ENCODE assay signal across 7 mouse cellular contexts in genomic region chr11:115490441-115491355, GRCm38 (mm10). TPM values are rescaled to one million over a fixed set of nuclear protein-coding genes. Genes with fewer than 3 reads are reported as not detected.
DNase-seq lines count a peak whose midpoint lies in the region; ATAC-seq and TF ChIP-seq lines count a peak whose summit lies in the region.

No protein-coding gene starts in this region.

- no peak overlapping the region; the same call in 1 of the 2 replicates for H3K27ac ChIP-seq in lung, postnatal 0 days (ENCODE audit: low read length)
- peak overlapping the region; percentile 62; the same call in 1 of the 2 replicates for H3K27ac ChIP-seq in embryonic facial prominence, embryonic 11.5 days (replicated peaks; ENCODE audit: low read depth, low read length)
- peak overlapping the region; percentile 84 for H3K27ac ChIP-seq in hindbrain, embryonic 14.5 days
- peak overlapping the region; percentile 2; the same call in 1 of the 2 replicates for H3K27ac ChIP-seq in midbrain, embryonic 16.5 days (ENCODE audit: low read length)

- H3K4me3 ChIP-seq in lung, postnatal 0 days (ENCODE audit: low read depth, low read length), result peak overlapping the region; percentile 62
- peak overlapping the region; percentile 63 for H3K4me3 ChIP-seq in embryonic facial prominence, embryonic 11.5 days (ENCODE audit: low read depth, low read length)
- H3K4me3 ChIP-seq in hindbrain, embryonic 14.5 days (replicated peaks; ENCODE audit: low read length), result peak overlapping the region; percentile 59
- H3K4me3 ChIP-seq in midbrain, embryonic 16.5 days (ENCODE audit: low read depth, low read length), result peak overlapping the region; percentile 57

- no peaks in the 10 kb centered on the region for H3K9me3 ChIP-seq in lung, postnatal 0 days (ENCODE audit: low read length)
- no peaks in the 10 kb centered on the region for H3K9me3 ChIP-seq in embryonic facial prominence, embryonic 11.5 days (replicated peaks; ENCODE audit: control insufficient read depth, low read length)
- no peaks in the 10 kb centered on the region for H3K9me3 ChIP-seq in hindbrain, embryonic 14.5 days (ENCODE audit: control insufficient read depth, low read length)
- no peaks in the 10 kb centered on the region for H3K9me3 ChIP-seq in midbrain, embryonic 16.5 days (replicated peaks; ENCODE audit: control insufficient read depth, low read length, poor library complexity, severe bottlenecking)

- 0 out of 2 replicates have a peak, but pooled peaks cover 6% of the 10 kb centered on the region for H3K36me3 ChIP-seq in lung, postnatal 0 days (ENCODE audit: insufficient read depth, low read length)
- no peaks in the 10 kb centered on the region for H3K36me3 ChIP-seq in embryonic facial prominence, embryonic 11.5 days (replicated peaks; ENCODE audit: control insufficient read depth, insufficient read depth, low read depth, low read length)
- H3K36me3 ChIP-seq in hindbrain, embryonic 14.5 days (replicated peaks; ENCODE audit: control insufficient read depth, insufficient read depth), result peaks cover 26% of the 10 kb centered on the region
- no peaks in the 10 kb centered on the region; the same call in 1 of the 2 replicates for H3K36me3 ChIP-seq in midbrain, embryonic 16.5 days (ENCODE audit: control insufficient read depth, insufficient read depth, low read length)

- TF ChIP-seq CTCF in lung, postnatal 0 days (IDR thresholded peaks at IDR 0.05), result no peak

- peak overlapping the region; percentile 29; the same call in 1 of the 2 replicates for H3K9ac ChIP-seq in lung, postnatal 0 days (replicated peaks; ENCODE audit: low read depth)
- peak overlapping the region; percentile 79 for H3K9ac ChIP-seq in embryonic facial prominence, embryonic 11.5 days (replicated peaks; ENCODE audit: low read length)
- H3K9ac ChIP-seq in hindbrain, embryonic 14.5 days, result peak overlapping the region; percentile 70
- peak overlapping the region; percentile 75 for H3K9ac ChIP-seq in midbrain, embryonic 16.5 days (ENCODE audit: low read depth, low read length)

- WGBS in lung, postnatal 0 days, result 22% methylated on average over 25 of the region's 25 CpGs
- 29% methylated on average over 25 of the region's 25 CpGs for WGBS in embryonic facial prominence, embryonic 11.5 days
- WGBS in hindbrain, embryonic 14.5 days, result 24% methylated on average over 25 of the region's 25 CpGs
- 20% methylated on average over 25 of the region's 25 CpGs for WGBS in midbrain, embryonic 16.5 days

- peak; percentile 3; the same call in 1 of the 2 replicates for ATAC-seq in lung, postnatal 0 days
- ATAC-seq in embryonic facial prominence, embryonic 11.5 days (replicated peaks; ENCODE audit: insufficient number of reproducible peaks, low FRiP score, low TSS enrichment, low read depth), result peak; percentile 59
- ATAC-seq in hindbrain, embryonic 14.5 days (ENCODE audit: low FRiP score), result peak; percentile 39
- ATAC-seq in midbrain, embryonic 16.5 days, result peak; percentile 73
- ATAC-seq in frontal cortex, adult (ENCODE audit: low TSS enrichment), result no peak

- H3K27me3 ChIP-seq in lung, postnatal 0 days (replicated peaks; ENCODE audit: insufficient read depth, low read length), result no peaks in the 10 kb centered on the region
- no peaks in the 10 kb centered on the region for H3K27me3 ChIP-seq in embryonic facial prominence, embryonic 11.5 days (ENCODE audit: control insufficient read depth, insufficient read depth, low read length)
- no peaks in the 10 kb centered on the region for H3K27me3 ChIP-seq in hindbrain, embryonic 14.5 days (ENCODE audit: control insufficient read depth, insufficient read depth, low read length)
- no peaks in the 10 kb centered on the region for H3K27me3 ChIP-seq in midbrain, embryonic 16.5 days (ENCODE audit: control insufficient read depth, insufficient read depth, low read depth, low read length)

- H3K4me2 ChIP-seq in lung, postnatal 0 days (replicated peaks; ENCODE audit: low read depth, low read length), result peak overlapping the region; percentile 79
- H3K4me2 ChIP-seq in embryonic facial prominence, embryonic 11.5 days (ENCODE audit: low read depth, low read length), result peak overlapping the region; percentile 74
- peak overlapping the region; percentile 58 for H3K4me2 ChIP-seq in hindbrain, embryonic 14.5 days (replicated peaks)
- H3K4me2 ChIP-seq in midbrain, embryonic 16.5 days (ENCODE audit: low read length), result peak overlapping the region; percentile 62

- peaks cover 11% of the 10 kb centered on the region; the same call in 1 of the 2 replicates for H3K4me1 ChIP-seq in lung, postnatal 0 days (ENCODE audit: insufficient read depth, low read depth, low read length)
- H3K4me1 ChIP-seq in embryonic facial prominence, embryonic 11.5 days (ENCODE audit: control insufficient read depth, insufficient read depth, low read length), result 0 out of 2 replicates have a peak, but pooled peaks cover 2% of the 10 kb centered on the region
- peaks cover 16% of the 10 kb centered on the region for H3K4me1 ChIP-seq in hindbrain, embryonic 14.5 days (replicated peaks; ENCODE audit: control insufficient read depth, insufficient read depth, low read length)
- H3K4me1 ChIP-seq in midbrain, embryonic 16.5 days (ENCODE audit: control insufficient read depth, insufficient read depth, low read length), result peaks cover 14% of the 10 kb centered on the region

- no peak for DNase-seq in lung, postnatal 0 days (ENCODE audit: low spot score)
- DNase-seq in lung, postnatal 36 days, result no peak
- no peak for DNase-seq in embryonic facial prominence, embryonic 11.5 days (ENCODE audit: low spot score)
- DNase-seq in hindbrain, embryonic 14.5 days (ENCODE audit: low spot score), result no peak
- no peak for DNase-seq in right cerebral cortex, adult 2 months (ENCODE audit: low spot score in 2 of 2)

- no peak for TF ChIP-seq EP300 in lung, postnatal 0 days (IDR thresholded peaks at IDR 0.05)

RNA-seq across cellular contexts. Expression of gene Nt5c, which starts 1.0 kb away (rescaled TPM):
- 102 and 109 TPM in 2 replicates for polyA plus RNA-seq in lung, postnatal 0 days (2015; fragmentation: Nextera tagmentation; extraction: Ambion mirVana)
- polyA plus RNA-seq in embryonic facial prominence, embryonic 11.5 days (2014; fragmentation: Nextera tagmentation; extraction: Ambion mirVana), result 67.4 and 70.7 TPM in 2 replicates
- polyA plus RNA-seq in hindbrain, embryonic 14.5 days (2014; fragmentation: Nextera tagmentation; extraction: Ambion mirVana), result 85.3 and 98.0 TPM in 2 replicates
- polyA plus RNA-seq in midbrain, embryonic 16.5 days (2015; fragmentation: Nextera tagmentation; extraction: Ambion mirVana), result 100 and 104 TPM in 2 replicates

RNA-seq across cellular contexts. Expression of gene Armc7, which starts 15.2 kb away (rescaled TPM):
- polyA plus RNA-seq in lung, postnatal 0 days (2015; fragmentation: Nextera tagmentation; extraction: Ambion mirVana), result 6.4 and 9.0 TPM in 2 replicates
- 8.1 and 8.7 TPM in 2 replicates for polyA plus RNA-seq in embryonic facial prominence, embryonic 11.5 days (2014; fragmentation: Nextera tagmentation; extraction: Ambion mirVana)
- 14.2 and 14.8 TPM in 2 replicates for polyA plus RNA-seq in hindbrain, embryonic 14.5 days (2014; fragmentation: Nextera tagmentation; extraction: Ambion mirVana)
- polyA plus RNA-seq in midbrain, embryonic 16.5 days (2015; fragmentation: Nextera tagmentation; extraction: Ambion mirVana), result 19.6 and 23.1 TPM in 2 replicates

RNA-seq across cellular contexts. Expression of gene Jpt1, which starts 23.5 kb away (rescaled TPM):
- polyA plus RNA-seq in lung, postnatal 0 days (2015; fragmentation: Nextera tagmentation; extraction: Ambion mirVana), result 195 and 201 TPM in 2 replicates
- 654 and 692 TPM in 2 replicates for polyA plus RNA-seq in embryonic facial prominence, embryonic 11.5 days (2014; fragmentation: Nextera tagmentation; extraction: Ambion mirVana)
- polyA plus RNA-seq in hindbrain, embryonic 14.5 days (2014; fragmentation: Nextera tagmentation; extraction: Ambion mirVana), result 1,350 and 1,384 TPM in 2 replicates
- polyA plus RNA-seq in midbrain, embryonic 16.5 days (2015; fragmentation: Nextera tagmentation; extraction: Ambion mirVana), result 1,597 and 1,674 TPM in 2 replicates

RNA-seq across cellular contexts. Expression of gene Slc16a5, which starts 28.4 kb away (rescaled TPM):
- 0.07 and 0.13 TPM in 2 replicates for polyA plus RNA-seq in lung, postnatal 0 days (2015; fragmentation: Nextera tagmentation; extraction: Ambion mirVana)
- 0.22 TPM in 1 of 2 replicates, not detected in the other for polyA plus RNA-seq in embryonic facial prominence, embryonic 11.5 days (2014; fragmentation: Nextera tagmentation; extraction: Ambion mirVana)
- polyA plus RNA-seq in hindbrain, embryonic 14.5 days (2014; fragmentation: Nextera tagmentation; extraction: Ambion mirVana), result 0.18 TPM in 1 of 2 replicates, not detected in the other
- polyA plus RNA-seq in midbrain, embryonic 16.5 days (2015; fragmentation: Nextera tagmentation; extraction: Ambion mirVana), result 0.19 TPM in 1 of 2 replicates, not detected in the other

RNA-seq across cellular contexts. Expression of gene Sumo2, which starts 45.4 kb away (rescaled TPM):
- polyA plus RNA-seq in lung, postnatal 0 days (2015; fragmentation: Nextera tagmentation; extraction: Ambion mirVana), result 546 and 580 TPM in 2 replicates
- polyA plus RNA-seq in embryonic facial prominence, embryonic 11.5 days (2014; fragmentation: Nextera tagmentation; extraction: Ambion mirVana), result 1,638 and 1,712 TPM in 2 replicates
- polyA plus RNA-seq in hindbrain, embryonic 14.5 days (2014; fragmentation: Nextera tagmentation; extraction: Ambion mirVana), result 968 and 989 TPM in 2 replicates
- 1,000 and 1,072 TPM in 2 replicates for polyA plus RNA-seq in midbrain, embryonic 16.5 days (2015; fragmentation: Nextera tagmentation; extraction: Ambion mirVana)

Comparison
In these comparisons a context has a peak if more than half of its experiments do, and no peak if none do; other contexts are left out.
1. H3K9ac ChIP-seq: peak in every context shown above with its lines; median percentile 79 in embryonic facial prominence, embryonic 11.5 days; 75 in midbrain, embryonic 16.5 days; 70 in hindbrain, embryonic 14.5 days; 29 in lung, postnatal 0 days.